Mouse (Mus musculus) C2C12 (cell line): ENCODE data around the gene Rnf169.

Experiments used
- CTCF ChIP-seq: IDR thresholded peaks from one replicate; pipeline ENCODE4 v1.5.1; 2011; ENCODE audit not compliant: control insufficient read depth, insufficient read depth, insufficient read length
- FOSL1 ChIP-seq: IDR thresholded peaks from one replicate; pipeline ENCODE4 v1.8.0; 2011; ENCODE audit warnings: mild to moderate bottlenecking, low read length; ENCODE audit not compliant: poor library complexity, insufficient read depth, severe bottlenecking
- MYOD1 ChIP-seq: IDR thresholded peaks from one replicate; pipeline ENCODE4 v1.6.1; 2011; ENCODE audit warnings: low read depth; ENCODE audit not compliant: control insufficient read depth, insufficient read length
- MYOG ChIP-seq: IDR thresholded peaks from one replicate; pipeline ENCODE4 v1.6.1; 2011; ENCODE audit not compliant: control insufficient read depth, insufficient read length; ENCODE audit errors: extremely low read depth
- USF1 ChIP-seq: IDR thresholded peaks from one replicate; pipeline ENCODE4 v1.6.1; 2011; ENCODE audit warnings: low read depth, mild to moderate bottlenecking, control low read depth, moderate library complexity

DNA sequence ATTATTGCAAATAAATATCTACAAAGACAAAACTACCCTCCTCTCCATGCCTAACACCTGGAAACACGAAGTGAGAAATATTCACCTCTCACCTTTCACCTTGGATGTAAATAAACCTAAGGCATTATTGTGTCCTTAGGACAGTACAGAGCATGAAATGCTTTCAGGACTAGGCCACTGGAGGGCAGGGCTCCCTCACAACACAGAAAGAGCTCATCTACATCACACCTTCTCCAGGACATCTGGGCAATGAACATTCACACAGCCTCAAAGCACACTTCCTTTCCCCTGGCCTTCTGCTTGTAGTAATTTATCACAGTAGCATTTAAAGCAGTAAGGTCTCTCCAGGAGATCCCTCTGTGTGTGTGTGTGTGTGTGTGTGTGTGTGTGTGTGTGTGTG, 44.5 kb downstream of the Rnf169 start:
- TF ChIP-seq CTCF (no peak), MYOD1 (no peak), MYOG (no peak), FOSL1 (no peak), USF1 (no peak)
